Mouse (Mus musculus) ovary, adult 2 months (tissue): Measurements from ENCODE around the gene Cox19. TPM values are rescaled to one million over a fixed set of nuclear protein-coding genes. Genes with fewer than 3 reads are reported as not detected.

Experiments
- polyA plus RNA-seq: library from polyadenylated mRNA; depleted of rRNA; stranded (reverse); fragments of >200 nt; gene quantifications from 2 replicates; pipeline ENCODE4 v1.2.3, GENCODE M21; 2012; rRNA removed

The Cox19 gene
- 56.4 and 75.0 TPM in 2 replicates for polyA plus RNA-seq

GRCm38 (mm10) chr5:139351134-139351533 is at the start of gene Cox19:
Gene Cox19 (minus strand): TSS chr5:139351418.

GRCm38 (mm10) chr5:139377468-139378270 is 26.5 kb upstream of the Cox19 start, which contains the start of gene Gpr146:
Gene Gpr146 (plus strand): TSS chr5:139377697.

GRCm38 (mm10) chr5:139352317-139352716 is 1.1 kb upstream of the Cox19 start, which contains the start of gene Cyp2w1:
Gene Cyp2w1 (plus strand): TSS chr5:139352617.

GRCm38 (mm10) chr5:139325395-139325966 is 25.7 kb downstream of the Cox19 start, which contains the start of gene Adap1:
Gene Adap1 (minus strand): TSS chr5:139325622.

Other genes starting within 250 kb of the Cox19 start
- gene Prkar1b, start 201.4 kb downstream of the Cox19 start, polyA plus RNA-seq: 23.6 and 25.0 TPM in 2 replicates
- gene Dnaaf5, start 201.2 kb downstream of the Cox19 start, polyA plus RNA-seq: 40.9 and 59.5 TPM in 2 replicates
- 56.8 and 64.1 TPM in 2 replicates for gene Sun1, start 150.8 kb downstream of the Cox19 start, polyA plus RNA-seq
- gene Get4, start 99.1 kb downstream of the Cox19 start, polyA plus RNA-seq: 306 and 544 TPM in 2 replicates
- 6.9 and 7.4 TPM in 2 replicates for gene Adap1, start 25.8 kb downstream of the Cox19 start, polyA plus RNA-seq
- gene Cyp2w1, start 1.2 kb upstream of the Cox19 start, polyA plus RNA-seq: 0.50 and 1.6 TPM in 2 replicates
- gene Gpr146, start 26.3 kb upstream of the Cox19 start, polyA plus RNA-seq: 30.7 and 31.7 TPM in 2 replicates
- 1.5 and 2.4 TPM in 2 replicates for gene C130050O18Rik, start 53.9 kb upstream of the Cox19 start, polyA plus RNA-seq
- gene Gper1, start 71.7 kb upstream of the Cox19 start, polyA plus RNA-seq: 4.0 and 5.0 TPM in 2 replicates
- 18.3 and 24.8 TPM in 2 replicates for gene 3110082I17Rik, start 109.1 kb upstream of the Cox19 start, polyA plus RNA-seq
- gene Zfand2a, start 133.1 kb upstream of the Cox19 start, polyA plus RNA-seq: 10.3 and 16.7 TPM in 2 replicates
- gene Uncx, start 192.1 kb upstream of the Cox19 start, polyA plus RNA-seq: not detected in 2 replicates